Mouse (Mus musculus): Measurements from ENCODE around the gene Wdr35. TPM values are rescaled to one million over a fixed set of nuclear protein-coding genes. Genes with fewer than 3 reads are reported as not detected.

Gene Wdr35
- polyA plus RNA-seq, 1 experiment from 2014 or later, result 14.6 TPM

- Histone ChIP-seq H3K27ac (no peak overlapping the region), H3K9me3 (no peaks in the 10 kb centered on the region), H3K27me3 (ENCODE audit: insufficient read depth, poor library complexity, severe bottlenecking) (peaks cover 10% of the 10 kb centered on the region), H3K4me1 (peaks cover 4% of the 10 kb centered on the region), H3K36me3 (no peaks in the 10 kb centered on the region), H3K4me3 (no peak overlapping the region)
- DNase-seq (ENCODE audit: low spot score), result no peak
- 75% methylated on average over 10 of the region's 10 CpGs for WGBS
Measured at GRCm38 (mm10) chr12:8953136-8953535, 20.6 kb upstream of the Wdr35 start.

GRCm38 (mm10) chr12:8954161-8954561 lies 19.5 kb upstream of the Wdr35 start:
- H3K36me3 ChIP-seq, result no peaks in the 10 kb centered on the region
- no peak overlapping the region for H3K4me3 ChIP-seq
- H3K4me1 ChIP-seq, result no peaks in the 10 kb centered on the region; the same call in none of the 2 replicates
- H3K27ac ChIP-seq, result no peak overlapping the region
- no peaks in the 10 kb centered on the region for H3K9me3 ChIP-seq
- 71% methylated on average over 9 of the region's 9 CpGs for WGBS
- peaks cover under 1% of the 10 kb centered on the region; the same call in 1 of the 2 replicates for H3K27me3 ChIP-seq (ENCODE audit: insufficient read depth, poor library complexity, severe bottlenecking)
- no peak for DNase-seq (ENCODE audit: low spot score)

- 78% methylated on average over 9 of the region's 9 CpGs for WGBS
- Histone ChIP-seq H3K9me3 (no peaks in the 10 kb centered on the region), H3K4me1 (no peaks in the 10 kb centered on the region), H3K4me3 (no peak overlapping the region), H3K27ac (no peak overlapping the region), H3K36me3 (no peaks in the 10 kb centered on the region), H3K27me3 (ENCODE audit: insufficient read depth, poor library complexity, severe bottlenecking) (no peaks in the 10 kb centered on the region)
- no peak for DNase-seq (ENCODE audit: low spot score)
Measured at GRCm38 (mm10) chr12:8961607-8962316, 11.9 kb upstream of the Wdr35 start.

- no peaks in the 10 kb centered on the region for H3K9me3 ChIP-seq
- 0 out of 2 replicates have a peak overlapping the region, but pooled peaks have one; percentile 15 for H3K4me3 ChIP-seq
- peak overlapping the region; percentile 72 for H3K27ac ChIP-seq
- 12% methylated on average over 9 of the region's 9 CpGs for WGBS
- peaks cover 11% of the 10 kb centered on the region for H3K4me1 ChIP-seq
- H3K36me3 ChIP-seq, result no peaks in the 10 kb centered on the region
- H3K27me3 ChIP-seq (ENCODE audit: insufficient read depth, poor library complexity, severe bottlenecking), result no peaks in the 10 kb centered on the region
- peak; percentile 91 for DNase-seq (ENCODE audit: low spot score)
Measured at GRCm38 (mm10) chr12:8969828-8970227, 3.9 kb upstream of the Wdr35 start.

- DNase-seq (ENCODE audit: low spot score), result no peak
- Histone ChIP-seq H3K9me3 (no peaks in the 10 kb centered on the region), H3K4me1 (peaks cover 7% of the 10 kb centered on the region), H3K27me3 (ENCODE audit: insufficient read depth, poor library complexity, severe bottlenecking) (no peaks in the 10 kb centered on the region), H3K27ac (no peak overlapping the region), H3K36me3 (peaks cover 7% of the 10 kb centered on the region; the same call in 1 of the 2 replicates), H3K4me3 (no peak overlapping the region)
- 89% methylated on average over 3 of the region's 3 CpGs for WGBS
Measured at GRCm38 (mm10) chr12:8975076-8975475, 1.4 kb downstream of the Wdr35 start.

- no peak overlapping the region for H3K4me3 ChIP-seq
- WGBS, result 82% methylated on average over 8 of the region's 8 CpGs
- H3K4me1 ChIP-seq, result no peaks in the 10 kb centered on the region
- no peaks in the 10 kb centered on the region for H3K9me3 ChIP-seq
- DNase-seq (ENCODE audit: low spot score), result no peak
- peaks cover 6% of the 10 kb centered on the region; the same call in 1 of the 2 replicates for H3K36me3 ChIP-seq
- H3K27ac ChIP-seq, result no peak overlapping the region
- H3K27me3 ChIP-seq (ENCODE audit: insufficient read depth, poor library complexity, severe bottlenecking), result no peaks in the 10 kb centered on the region
Measured at GRCm38 (mm10) chr12:8993231-8993630, 19.5 kb downstream of the Wdr35 start.

- H3K4me1 ChIP-seq, result no peaks in the 10 kb centered on the region
- no peak for DNase-seq (ENCODE audit: low spot score)
- no peak overlapping the region for H3K4me3 ChIP-seq
- H3K36me3 ChIP-seq, result peaks cover 7% of the 10 kb centered on the region; the same call in 1 of the 2 replicates
- no peaks in the 10 kb centered on the region for H3K27me3 ChIP-seq (ENCODE audit: insufficient read depth, poor library complexity, severe bottlenecking)
- WGBS, result 85% methylated on average over 4 of the region's 4 CpGs
- no peak overlapping the region for H3K27ac ChIP-seq
- H3K9me3 ChIP-seq, result no peaks in the 10 kb centered on the region
Measured at GRCm38 (mm10) chr12:8998318-8998717, 24.6 kb downstream of the Wdr35 start.

GRCm38 (mm10) chr12:9002038-9002648 lies 28.5 kb downstream of the Wdr35 start:
- Histone ChIP-seq H3K9me3 (no peaks in the 10 kb centered on the region), H3K27me3 (ENCODE audit: insufficient read depth, poor library complexity, severe bottlenecking) (no peaks in the 10 kb centered on the region), H3K36me3 (peaks cover 7% of the 10 kb centered on the region; the same call in 1 of the 2 replicates), H3K4me1 (no peaks in the 10 kb centered on the region), H3K4me3 (no peak overlapping the region), H3K27ac (no peak overlapping the region)
- DNase-seq (ENCODE audit: low spot score), result peak; percentile 75
- 14% methylated on average over 5 of the region's 5 CpGs for WGBS

- peaks cover 6% of the 10 kb centered on the region; the same call in 1 of the 2 replicates for H3K4me1 ChIP-seq
- H3K4me3 ChIP-seq, result no peak overlapping the region
- 52% methylated on average over 4 of the region's 4 CpGs for WGBS
- no peak for DNase-seq (ENCODE audit: low spot score)
- no peaks in the 10 kb centered on the region for H3K27me3 ChIP-seq (ENCODE audit: insufficient read depth, poor library complexity, severe bottlenecking)
- H3K27ac ChIP-seq, result no peak overlapping the region
- H3K9me3 ChIP-seq, result no peaks in the 10 kb centered on the region
- no peaks in the 10 kb centered on the region for H3K36me3 ChIP-seq
Measured at GRCm38 (mm10) chr12:9007146-9007545, 33.5 kb downstream of the Wdr35 start.

GRCm38 (mm10) chr12:9007811-9008210 lies 34.1 kb downstream of the Wdr35 start:
- 87% methylated on average over 6 of the region's 6 CpGs for WGBS
- Histone ChIP-seq H3K4me3 (no peak overlapping the region), H3K4me1 (peaks cover 6% of the 10 kb centered on the region; the same call in 1 of the 2 replicates), H3K27ac (no peak overlapping the region), H3K27me3 (ENCODE audit: insufficient read depth, poor library complexity, severe bottlenecking) (no peaks in the 10 kb centered on the region), H3K36me3 (peaks cover 3% of the 10 kb centered on the region; the same call in 1 of the 2 replicates), H3K9me3 (no peaks in the 10 kb centered on the region)
- peak; percentile 46 for DNase-seq (ENCODE audit: low spot score)

- peak; percentile 61 for DNase-seq (ENCODE audit: low spot score)
- 49% methylated on average over 4 of the region's 4 CpGs for WGBS
Measured at GRCm38 (mm10) chr12:9010311-9010710, 36.6 kb downstream of the Wdr35 start.

GRCm38 (mm10) chr12:9016376-9016775 lies 42.7 kb downstream of the Wdr35 start:
- H3K27ac ChIP-seq, result no peak overlapping the region
- peaks cover 5% of the 10 kb centered on the region; the same call in 1 of the 2 replicates for H3K36me3 ChIP-seq
- no peaks in the 10 kb centered on the region for H3K27me3 ChIP-seq (ENCODE audit: insufficient read depth, poor library complexity, severe bottlenecking)
- H3K4me3 ChIP-seq, result no peak overlapping the region
- WGBS, result 90% methylated on average over 9 of the region's 9 CpGs
- H3K4me1 ChIP-seq, result no peaks in the 10 kb centered on the region
- no peaks in the 10 kb centered on the region for H3K9me3 ChIP-seq
- DNase-seq (ENCODE audit: low spot score), result peak; percentile 61

More at GRCm38 (mm10) chr12:9010311-9010710, 36.6 kb downstream of the Wdr35 start:
- H3K4me3 ChIP-seq, result no peak overlapping the region
- H3K9me3 ChIP-seq, result no peaks in the 10 kb centered on the region
- H3K27me3 ChIP-seq (ENCODE audit: insufficient read depth, poor library complexity, severe bottlenecking), result no peaks in the 10 kb centered on the region
- H3K36me3 ChIP-seq, result peaks cover 5% of the 10 kb centered on the region; the same call in 1 of the 2 replicates
- no peak overlapping the region for H3K27ac ChIP-seq
- peaks cover 6% of the 10 kb centered on the region; the same call in 1 of the 2 replicates for H3K4me1 ChIP-seq

- H3K27me3 ChIP-seq (ENCODE audit: insufficient read depth, poor library complexity, severe bottlenecking), result no peaks in the 10 kb centered on the region
- no peak overlapping the region for H3K27ac ChIP-seq
- H3K36me3 ChIP-seq, result 0 out of 2 replicates have a peak, but pooled peaks cover 2% of the 10 kb centered on the region
- WGBS, result 87% methylated on average over 8 of the region's 8 CpGs
- no peaks in the 10 kb centered on the region for H3K9me3 ChIP-seq
- peak; percentile 51 for DNase-seq (ENCODE audit: low spot score)
- no peaks in the 10 kb centered on the region for H3K4me1 ChIP-seq
- no peak overlapping the region for H3K4me3 ChIP-seq
Measured at GRCm38 (mm10) chr12:9020431-9020830, 46.7 kb downstream of the Wdr35 start.
